Mouse (Mus musculus): ENCODE data around the gene Gstt3. TPM values are rescaled to one million over a fixed set of nuclear protein-coding genes. Genes with fewer than 3 reads are reported as not detected.

Gstt3 gene
- total and polyA plus RNA-seq, 2 experiments from 2014 or later: 2.1 to 3.2 TPM

DNA sequence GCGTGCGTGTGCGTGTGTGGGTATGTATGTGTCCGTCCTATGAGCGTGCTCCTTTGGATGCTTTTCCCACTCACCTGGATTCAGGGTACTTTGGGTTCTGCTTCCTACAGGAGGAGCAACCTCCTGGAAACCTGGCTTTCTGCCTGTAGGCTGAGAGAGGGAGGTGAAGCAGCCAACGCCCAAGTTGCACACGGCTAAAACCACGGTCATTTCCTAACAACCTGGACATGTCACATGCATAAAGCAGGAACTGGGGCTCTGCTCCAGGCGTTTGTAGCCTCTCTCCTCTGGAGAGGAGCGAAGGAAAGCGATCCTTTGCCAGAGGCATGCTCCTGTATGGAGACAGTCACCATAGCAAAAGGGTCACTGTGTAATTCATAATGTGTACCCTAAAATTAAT lies 24.5 kb downstream of the Gstt3 start:
- 87% methylated on average over 11 of the region's 11 CpGs for WGBS
- Histone ChIP-seq H3K4me1 (ENCODE audit: control insufficient read depth, insufficient read depth) (no peaks in the 10 kb centered on the region), H3K4me3 (ENCODE audit: low read depth, low read length) (no peak overlapping the region), H3K9ac (replicated peaks; ENCODE audit: low read depth, low read length) (no peak overlapping the region), H3K27me3 (ENCODE audit: control insufficient read depth, insufficient read depth, low read length) (no peaks in the 10 kb centered on the region), H3K27ac (ENCODE audit: low read depth) (no peak overlapping the region), H3K9me3 (replicated peaks; ENCODE audit: control insufficient read depth, low read length) (0 out of 2 replicates have a peak, but pooled peaks cover 3% of the 10 kb centered on the region), H3K4me2 (ENCODE audit: low read depth, low read length) (no peak overlapping the region), H3K36me3 (replicated peaks; ENCODE audit: control insufficient read depth, insufficient read depth, low read length) (peaks cover 54% of the 10 kb centered on the region)
- ATAC-seq (ENCODE audit: insufficient read depth, low read depth) (no peak), DNase-seq (ENCODE audit: low spot score) (no peak)
- TF ChIP-seq EP300 (IDR thresholded peaks at IDR 0.05; ENCODE audit: low read depth) (no peak), CTCF (IDR thresholded peaks at IDR 0.05; ENCODE audit: low read depth) (no peak)

- Histone ChIP-seq H3K4me1 (ENCODE audit: control insufficient read depth, insufficient read depth) (no peaks in the 10 kb centered on the region), H3K4me2 (ENCODE audit: low read depth, low read length) (no peak overlapping the region), H3K27me3 (ENCODE audit: control insufficient read depth, insufficient read depth, low read length) (no peaks in the 10 kb centered on the region), H3K27ac (ENCODE audit: low read depth) (no peak overlapping the region), H3K9me3 (replicated peaks; ENCODE audit: control insufficient read depth, low read length) (no peaks in the 10 kb centered on the region), H3K4me3 (ENCODE audit: low read depth, low read length) (no peak overlapping the region), H3K36me3 (replicated peaks; ENCODE audit: control insufficient read depth, insufficient read depth, low read length) (peaks cover 95% of the 10 kb centered on the region), H3K9ac (replicated peaks; ENCODE audit: low read depth, low read length) (no peak overlapping the region)
- TF ChIP-seq CTCF (IDR thresholded peaks at IDR 0.05; ENCODE audit: low read depth): peak; percentile 99
- TF ChIP-seq EP300 (IDR thresholded peaks at IDR 0.05; ENCODE audit: low read depth): no peak
- 42% methylated on average over 3 of the region's 3 CpGs for WGBS
- ATAC-seq (ENCODE audit: insufficient read depth, low read depth) (peak; percentile 86), DNase-seq (ENCODE audit: low spot score) (peak; percentile 54)
These were observed 37.2 kb downstream of the Gstt3 start for GRCm38 (mm10) chr10:75744017-75744416.

- TF ChIP-seq CTCF (IDR thresholded peaks at IDR 0.05; ENCODE audit: low read depth): no peak
- no peak for TF ChIP-seq EP300 (IDR thresholded peaks at IDR 0.05; ENCODE audit: low read depth)
- no peak overlapping the region for H3K4me2 ChIP-seq (ENCODE audit: low read depth, low read length)
- DNase-seq (ENCODE audit: low spot score) (no peak), ATAC-seq (ENCODE audit: insufficient read depth, low read depth) (no peak)
- no peaks in the 10 kb centered on the region for H3K4me1 ChIP-seq (ENCODE audit: control insufficient read depth, insufficient read depth)
- H3K27ac ChIP-seq (ENCODE audit: low read depth): no peak overlapping the region
- no peaks in the 10 kb centered on the region for H3K27me3 ChIP-seq (ENCODE audit: control insufficient read depth, insufficient read depth, low read length)
- H3K9ac ChIP-seq (replicated peaks; ENCODE audit: low read depth, low read length): no peak overlapping the region
- 88% methylated on average over 12 of the region's 12 CpGs for WGBS
- no peak overlapping the region for H3K4me3 ChIP-seq (ENCODE audit: low read depth, low read length)
- H3K9me3 ChIP-seq (replicated peaks; ENCODE audit: control insufficient read depth, low read length): no peaks in the 10 kb centered on the region
- H3K36me3 ChIP-seq (replicated peaks; ENCODE audit: control insufficient read depth, insufficient read depth, low read length): peaks cover 95% of the 10 kb centered on the region
These were observed 37.8 kb downstream of the Gstt3 start for GRCm38 (mm10) chr10:75743369-75743768.

DNA sequence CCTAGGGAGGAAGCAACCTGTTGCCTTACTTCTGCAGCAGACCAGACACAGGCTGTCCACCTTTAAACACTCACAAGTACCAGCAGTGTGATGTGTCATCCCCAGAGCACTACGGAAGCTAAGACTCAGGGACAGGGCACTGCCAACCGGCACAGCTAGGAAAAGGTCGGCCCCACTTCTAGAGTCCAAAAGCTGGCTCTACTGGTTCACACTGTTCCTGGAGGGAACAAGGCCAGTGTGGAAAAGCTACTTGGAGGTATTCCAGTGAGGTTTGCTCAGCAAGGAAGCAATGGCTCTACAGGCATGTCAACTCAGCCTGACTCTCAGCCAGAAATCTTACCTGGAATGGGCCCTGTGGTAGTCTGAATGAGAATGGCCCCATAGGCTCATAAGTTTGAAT lies 40.3 kb downstream of the Gstt3 start:
- H3K9me3 ChIP-seq (replicated peaks; ENCODE audit: control insufficient read depth, low read length): no peaks in the 10 kb centered on the region
- 95% methylated on average over 3 of the region's 3 CpGs for WGBS
- H3K4me3 ChIP-seq (ENCODE audit: low read depth, low read length): no peak overlapping the region
- ATAC-seq (ENCODE audit: insufficient read depth, low read depth) (no peak), DNase-seq (ENCODE audit: low spot score) (no peak)
- no peak overlapping the region for H3K9ac ChIP-seq (replicated peaks; ENCODE audit: low read depth, low read length)
- H3K4me2 ChIP-seq (ENCODE audit: low read depth, low read length): no peak overlapping the region
- H3K36me3 ChIP-seq (replicated peaks; ENCODE audit: control insufficient read depth, insufficient read depth, low read length): peaks cover 91% of the 10 kb centered on the region
- H3K27me3 ChIP-seq (ENCODE audit: control insufficient read depth, insufficient read depth, low read length): no peaks in the 10 kb centered on the region
- TF ChIP-seq CTCF (IDR thresholded peaks at IDR 0.05; ENCODE audit: low read depth) (no peak), EP300 (IDR thresholded peaks at IDR 0.05; ENCODE audit: low read depth) (no peak)
- H3K4me1 ChIP-seq (ENCODE audit: control insufficient read depth, insufficient read depth): no peaks in the 10 kb centered on the region
- no peak overlapping the region for H3K27ac ChIP-seq (ENCODE audit: low read depth)

DNA sequence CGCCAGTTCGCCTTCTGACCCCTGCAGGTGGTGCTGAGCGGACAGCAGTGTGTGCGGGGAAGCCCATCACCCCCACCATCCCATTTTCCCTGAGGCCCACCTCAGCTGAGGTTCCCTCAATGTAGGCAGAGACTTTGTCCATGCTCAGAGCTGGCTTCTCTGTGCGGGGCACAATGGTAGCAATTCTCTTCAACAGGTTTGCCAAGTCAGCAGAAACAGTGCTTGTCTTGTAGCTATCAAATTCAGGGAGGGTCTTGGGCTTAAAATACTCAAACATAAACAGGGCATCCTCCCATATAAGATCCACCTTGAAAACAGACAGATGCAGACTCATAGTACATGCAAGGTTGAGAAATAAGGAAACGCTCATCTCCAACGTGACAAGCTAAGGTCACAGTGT lies 55.8 kb downstream of the Gstt3 start:
- no peak for TF ChIP-seq EP300 (IDR thresholded peaks at IDR 0.05; ENCODE audit: low read depth)
- Histone ChIP-seq H3K27ac (ENCODE audit: low read depth) (no peak overlapping the region), H3K36me3 (replicated peaks; ENCODE audit: control insufficient read depth, insufficient read depth, low read length) (peaks cover 95% of the 10 kb centered on the region), H3K4me1 (ENCODE audit: control insufficient read depth, insufficient read depth) (no peaks in the 10 kb centered on the region), H3K9me3 (replicated peaks; ENCODE audit: control insufficient read depth, low read length) (no peaks in the 10 kb centered on the region), H3K4me2 (ENCODE audit: low read depth, low read length) (no peak overlapping the region), H3K4me3 (ENCODE audit: low read depth, low read length) (no peak overlapping the region), H3K27me3 (ENCODE audit: control insufficient read depth, insufficient read depth, low read length) (no peaks in the 10 kb centered on the region), H3K9ac (replicated peaks; ENCODE audit: low read depth, low read length) (no peak overlapping the region)
- no peak for ATAC-seq (ENCODE audit: insufficient read depth, low read depth)
- DNase-seq (ENCODE audit: low spot score): no peak
- 92% methylated on average over 7 of the region's 7 CpGs for WGBS

Other genes starting within 250 kb of the Gstt3 start
- 0.23 and 2.9 TPM in 2 replicates for gene Lrrc75b, start 221.1 kb downstream of the Gstt3 start, total RNA-seq (2014; rRNA removed; ENCODE audit: low replicate concordance)
- 0.81 and 0.83 TPM in 2 replicates for gene Lrrc75b, start 221.1 kb downstream of the Gstt3 start, polyA plus RNA-seq (2015; fragmentation: Nextera tagmentation; extraction: Ambion mirVana)
- gene Ggt1, start 219.8 kb downstream of the Gstt3 start, total RNA-seq (2014; rRNA removed; ENCODE audit: low replicate concordance): 0.81 TPM in 1 of 2 replicates, not detected in the other
- 0.29 and 0.37 TPM in 2 replicates for gene Ggt1, start 219.8 kb downstream of the Gstt3 start, polyA plus RNA-seq (2015; fragmentation: Nextera tagmentation; extraction: Ambion mirVana)
- gene Ggt5, start 192.1 kb downstream of the Gstt3 start, total RNA-seq (2014; rRNA removed; ENCODE audit: low replicate concordance): 17.8 and 53.4 TPM in 2 replicates
- 6.7 and 7.6 TPM in 2 replicates for gene Ggt5, start 192.1 kb downstream of the Gstt3 start, polyA plus RNA-seq (2015; fragmentation: Nextera tagmentation; extraction: Ambion mirVana)
- gene Susd2, start 137.4 kb downstream of the Gstt3 start, total RNA-seq (2014; rRNA removed; ENCODE audit: low replicate concordance): 6.1 and 7.9 TPM in 2 replicates
- 3.6 and 4.1 TPM in 2 replicates for gene Susd2, start 137.4 kb downstream of the Gstt3 start, polyA plus RNA-seq (2015; fragmentation: Nextera tagmentation; extraction: Ambion mirVana)
- 44.1 and 194 TPM in 2 replicates for gene Cabin1, start 17.1 kb downstream of the Gstt3 start, total RNA-seq (2014; rRNA removed; ENCODE audit: low replicate concordance)
- 13.8 and 14.0 TPM in 2 replicates for gene Cabin1, start 17.1 kb downstream of the Gstt3 start, polyA plus RNA-seq (2015; fragmentation: Nextera tagmentation; extraction: Ambion mirVana)
- gene Ddt, start 8.0 kb downstream of the Gstt3 start, total RNA-seq (2014; rRNA removed; ENCODE audit: low replicate concordance): 66.7 and 83.0 TPM in 2 replicates
- gene Ddt, start 8.0 kb downstream of the Gstt3 start, polyA plus RNA-seq (2015; fragmentation: Nextera tagmentation; extraction: Ambion mirVana): 82.1 and 84.8 TPM in 2 replicates
- gene Gm20441, start 460 bp downstream of the Gstt3 start, total RNA-seq (2014; rRNA removed; ENCODE audit: low replicate concordance): not detected in 2 replicates
- gene Gm20441, start 460 bp downstream of the Gstt3 start, polyA plus RNA-seq (2015; fragmentation: Nextera tagmentation; extraction: Ambion mirVana): not detected in 2 replicates
- 12.9 and 20.0 TPM in 2 replicates for gene Gstt1, start 17.2 kb upstream of the Gstt3 start, total RNA-seq (2014; rRNA removed; ENCODE audit: low replicate concordance)
- gene Gstt1, start 17.2 kb upstream of the Gstt3 start, polyA plus RNA-seq (2015; fragmentation: Nextera tagmentation; extraction: Ambion mirVana): 7.6 and 10.1 TPM in 2 replicates
- not detected in 2 replicates for gene Gstt4, start 41.1 kb upstream of the Gstt3 start, total RNA-seq (2014; rRNA removed; ENCODE audit: low replicate concordance)
- gene Gstt4, start 41.1 kb upstream of the Gstt3 start, polyA plus RNA-seq (2015; fragmentation: Nextera tagmentation; extraction: Ambion mirVana): not detected in 2 replicates
- 6.0 and 10.9 TPM in 2 replicates for gene Gstt2, start 56.0 kb upstream of the Gstt3 start, total RNA-seq (2014; rRNA removed; ENCODE audit: low replicate concordance)
- 12.8 and 13.0 TPM in 2 replicates for gene Gstt2, start 56.0 kb upstream of the Gstt3 start, polyA plus RNA-seq (2015; fragmentation: Nextera tagmentation; extraction: Ambion mirVana)
- 1,140 and 1,565 TPM in 2 replicates for gene Mif, start 78.8 kb upstream of the Gstt3 start, total RNA-seq (2014; rRNA removed; ENCODE audit: low replicate concordance)
- gene Mif, start 78.8 kb upstream of the Gstt3 start, polyA plus RNA-seq (2015; fragmentation: Nextera tagmentation; extraction: Ambion mirVana): 1,324 and 1,428 TPM in 2 replicates
- not detected in 2 replicates for gene Derl3, start 112.0 kb upstream of the Gstt3 start, total RNA-seq (2014; rRNA removed; ENCODE audit: low replicate concordance)
- 0.41 and 1.2 TPM in 2 replicates for gene Derl3, start 112.0 kb upstream of the Gstt3 start, polyA plus RNA-seq (2015; fragmentation: Nextera tagmentation; extraction: Ambion mirVana)
- gene Smarcb1, start 140.2 kb upstream of the Gstt3 start, total RNA-seq (2014; rRNA removed; ENCODE audit: low replicate concordance): 45.7 and 51.2 TPM in 2 replicates
- gene Smarcb1, start 140.2 kb upstream of the Gstt3 start, polyA plus RNA-seq (2015; fragmentation: Nextera tagmentation; extraction: Ambion mirVana): 63.9 and 65.7 TPM in 2 replicates
- gene Chchd10, start 151.7 kb upstream of the Gstt3 start, total RNA-seq (2014; rRNA removed; ENCODE audit: low replicate concordance): 1,554 and 1,749 TPM in 2 replicates
- gene Chchd10, start 151.7 kb upstream of the Gstt3 start, polyA plus RNA-seq (2015; fragmentation: Nextera tagmentation; extraction: Ambion mirVana): 1,293 and 1,345 TPM in 2 replicates
- gene Mmp11, start 155.1 kb upstream of the Gstt3 start, total RNA-seq (2014; rRNA removed; ENCODE audit: low replicate concordance): 13.7 and 29.4 TPM in 2 replicates
- gene Mmp11, start 155.1 kb upstream of the Gstt3 start, polyA plus RNA-seq (2015; fragmentation: Nextera tagmentation; extraction: Ambion mirVana): 12.6 and 15.4 TPM in 2 replicates
- gene Gm867, start 159.3 kb upstream of the Gstt3 start, total RNA-seq (2014; rRNA removed; ENCODE audit: low replicate concordance): not detected in 2 replicates
- gene Gm867, start 159.3 kb upstream of the Gstt3 start, polyA plus RNA-seq (2015; fragmentation: Nextera tagmentation; extraction: Ambion mirVana): 0.31 and 0.32 TPM in 2 replicates
- 1.3 TPM in 1 of 2 replicates, not detected in the other for gene Vpreb3, start 161.6 kb upstream of the Gstt3 start, total RNA-seq (2014; rRNA removed; ENCODE audit: low replicate concordance)
- 0.22 and 0.73 TPM in 2 replicates for gene Vpreb3, start 161.6 kb upstream of the Gstt3 start, polyA plus RNA-seq (2015; fragmentation: Nextera tagmentation; extraction: Ambion mirVana)
- gene Gm5134, start 173.1 kb upstream of the Gstt3 start, total RNA-seq (2014; rRNA removed; ENCODE audit: low replicate concordance): 4.9 TPM in 1 of 2 replicates, not detected in the other
- gene Gm5134, start 173.1 kb upstream of the Gstt3 start, polyA plus RNA-seq (2015; fragmentation: Nextera tagmentation; extraction: Ambion mirVana): not detected in 2 replicates

All from heart, postnatal 0 days (tissue).